Mouse (Mus musculus) embryonic facial prominence, embryonic 15.5 days (tissue): ENCODE measurements around the gene Sccpdh. TPM values are rescaled to one million over a fixed set of nuclear protein-coding genes. Genes with fewer than 3 reads are reported as not detected.
"Not testable (repeated sequence)": the region's sequence is repeated elsewhere in the genome, so short reads cannot be mapped to it uniquely, and the experiment has no call there.

ENCODE experiments used
- ATAC-seq: fragments of 200-750 bp; cut with Nextera tagmentation; 2 replicates; pipeline ENCODE4 v1.8.0; 2017; ENCODE audit warnings: low read depth, moderate TSS enrichment; ENCODE audit not compliant: insufficient number of reproducible peaks, low FRiP score, low TSS enrichment
- H3K27ac ChIP-seq: fragments of 300-500 bp; sonication (generic); replicated peaks from 2 replicates; pipeline ENCODE4 v1.5.1; 2015; ENCODE audit warnings: mild to moderate bottlenecking, inconsistent platforms
- H3K27me3 ChIP-seq: fragments of 300-500 bp; sonication (generic); 2 replicates; pipeline ENCODE4 v1.6.1; 2015; ENCODE audit warnings: inconsistent platforms
- H3K36me3 ChIP-seq: fragments of 300-500 bp; sonication (generic); 2 replicates; pipeline ENCODE4 v1.6.1; 2015; ENCODE audit warnings: mild to moderate bottlenecking, inconsistent platforms
- H3K4me1 ChIP-seq: fragments of 300-500 bp; sonication (generic); 2 replicates; pipeline ENCODE4 v1.6.1; 2015; ENCODE audit warnings: inconsistent platforms
- H3K4me2 ChIP-seq: fragments of 300-500 bp; sonication (generic); replicated peaks from 2 replicates; pipeline ENCODE4 v1.6.1; 2015; ENCODE audit warnings: mild to moderate bottlenecking, inconsistent platforms
- H3K4me3 ChIP-seq: fragments of 300-500 bp; sonication (generic); replicated peaks from 2 replicates; pipeline ENCODE4 v1.5.1; 2015; ENCODE audit warnings: mild to moderate bottlenecking, inconsistent platforms
- H3K9ac ChIP-seq: fragments of 300-500 bp; sonication (generic); 2 replicates; pipeline ENCODE4 v1.6.1; 2015; ENCODE audit warnings: inconsistent platforms
- H3K9me3 ChIP-seq: fragments of 300-500 bp; sonication (generic); replicated peaks from 2 replicates; pipeline ENCODE4 v1.6.1; 2016; ENCODE audit warnings: inconsistent platforms
- WGBS: fragments of 180-500 bp; shearing (Covaris S2); methylation state at CpG from one replicate; pipeline ENCODE4 v1.1.7; 2015; 5-methylcytosine and 5-hydroxymethylcytosine counted together
- polyA plus RNA-seq: library from polyadenylated mRNA; unstranded; fragments of >200 nt; fragmentation: Nextera tagmentation; extraction: Ambion mirVana; gene quantifications from 2 replicates; pipeline ENCODE4 v1.2.1, GENCODE M21; 2015

Gene Sccpdh
- polyA plus RNA-seq, 1 experiment from 2014 or later, result 71.9 TPM

GRCm38 (mm10) chr1:179668836-179669537, 977 bp downstream of the Sccpdh start:
- Histone ChIP-seq H3K4me3 (peak overlapping the region; percentile 78), H3K27ac (peak overlapping the region; percentile 84), H3K9ac (peak overlapping the region; percentile 74), H3K36me3 (peaks cover 5% of the 10 kb centered on the region; the same call in 1 of the 2 replicates), H3K4me1 (peaks cover 14% of the 10 kb centered on the region), H3K9me3 (no peaks in the 10 kb centered on the region), H3K27me3 (no peaks in the 10 kb centered on the region), H3K4me2 (peak overlapping the region; percentile 81)
- 14% methylated on average over 12 of the region's 12 CpGs for WGBS
- ATAC-seq, result no peak

- Histone ChIP-seq H3K27ac (no peak overlapping the region), H3K4me1 (peaks cover 8% of the 10 kb centered on the region), H3K4me3 (no peak overlapping the region), H3K4me2 (no peak overlapping the region), H3K9ac (no peak overlapping the region), H3K36me3 (peaks cover 26% of the 10 kb centered on the region; the same call in 1 of the 2 replicates), H3K9me3 (no peaks in the 10 kb centered on the region), H3K27me3 (no peaks in the 10 kb centered on the region)
- ATAC-seq, result no peak
- 87% methylated on average over 3 of the region's 3 CpGs for WGBS
Observed at GRCm38 (mm10) chr1:179674355-179674754, 6.3 kb downstream of the Sccpdh start.

GRCm38 (mm10) chr1:179677031-179677430, 9.0 kb downstream of the Sccpdh start:
- Histone ChIP-seq H3K27me3 (no peaks in the 10 kb centered on the region), H3K4me2 (no peak overlapping the region), H3K4me1 (no peaks in the 10 kb centered on the region), H3K27ac (no peak overlapping the region), H3K9me3 (no peaks in the 10 kb centered on the region), H3K9ac (no peak overlapping the region), H3K36me3 (peaks cover 40% of the 10 kb centered on the region; the same call in 1 of the 2 replicates), H3K4me3 (no peak overlapping the region)
- ATAC-seq, result no peak
- WGBS, result 91% methylated on average over 2 of the region's 2 CpGs

- WGBS, result 86% methylated on average over 4 of the region's 4 CpGs
Observed at GRCm38 (mm10) chr1:179679326-179679725, 11.3 kb downstream of the Sccpdh start.

GRCm38 (mm10) chr1:179682753-179683152, 14.7 kb downstream of the Sccpdh start:
- H3K4me1 ChIP-seq, H3K4me3 ChIP-seq, H3K27me3 ChIP-seq, H3K4me2 ChIP-seq, ATAC-seq, H3K9me3 ChIP-seq, H3K27ac ChIP-seq, H3K9ac ChIP-seq: not testable (repeated sequence)
- H3K36me3 ChIP-seq, result peaks cover 59% of the 10 kb centered on the region
- 87% methylated on average over 9 of the region's 10 CpGs for WGBS

More at GRCm38 (mm10) chr1:179679326-179679725, 11.3 kb downstream of the Sccpdh start:
- no peaks in the 10 kb centered on the region for H3K9me3 ChIP-seq
- H3K4me2 ChIP-seq, result no peak overlapping the region
- H3K36me3 ChIP-seq, result peaks cover 48% of the 10 kb centered on the region; the same call in 1 of the 2 replicates
- H3K27me3 ChIP-seq, result no peaks in the 10 kb centered on the region
- H3K4me1 ChIP-seq, result no peaks in the 10 kb centered on the region
- no peak overlapping the region for H3K4me3 ChIP-seq
- H3K27ac ChIP-seq, result no peak overlapping the region
- ATAC-seq, result no peak
- no peak overlapping the region for H3K9ac ChIP-seq

GRCm38 (mm10) chr1:179686348-179686747, 18.3 kb downstream of the Sccpdh start:
- ATAC-seq, result no peak
- Histone ChIP-seq H3K4me1 (no peaks in the 10 kb centered on the region), H3K27ac (no peak overlapping the region), H3K9ac (no peak overlapping the region), H3K9me3 (no peaks in the 10 kb centered on the region), H3K4me2 (no peak overlapping the region), H3K4me3 (no peak overlapping the region), H3K27me3 (no peaks in the 10 kb centered on the region), H3K36me3 (peaks cover 54% of the 10 kb centered on the region)
- 84% methylated on average over 6 of the region's 6 CpGs for WGBS

GRCm38 (mm10) chr1:179686781-179687180, 18.8 kb downstream of the Sccpdh start:
- WGBS, result 87% methylated on average over 5 of the region's 5 CpGs
- Histone ChIP-seq H3K36me3 (peaks cover 51% of the 10 kb centered on the region), H3K4me2 (no peak overlapping the region), H3K9me3 (no peaks in the 10 kb centered on the region), H3K9ac (no peak overlapping the region), H3K4me3 (no peak overlapping the region), H3K27me3 (no peaks in the 10 kb centered on the region), H3K27ac (no peak overlapping the region), H3K4me1 (no peaks in the 10 kb centered on the region)
- no peak for ATAC-seq

- no peaks in the 10 kb centered on the region for H3K4me1 ChIP-seq
- no peak overlapping the region for H3K27ac ChIP-seq
- H3K9me3 ChIP-seq, result no peaks in the 10 kb centered on the region
- no peak overlapping the region for H3K4me3 ChIP-seq
- H3K36me3 ChIP-seq, result peaks cover 46% of the 10 kb centered on the region
- WGBS, result 76% methylated on average over 1 of the region's 1 CpGs
- H3K9ac ChIP-seq, result no peak overlapping the region
- H3K4me2 ChIP-seq, result no peak overlapping the region
- ATAC-seq, result no peak
- no peaks in the 10 kb centered on the region for H3K27me3 ChIP-seq
Observed at GRCm38 (mm10) chr1:179687305-179687704, 19.3 kb downstream of the Sccpdh start.

- H3K9me3 ChIP-seq, result no peaks in the 10 kb centered on the region
- no peak overlapping the region for H3K9ac ChIP-seq
- no peaks in the 10 kb centered on the region for H3K4me1 ChIP-seq
- no peak overlapping the region for H3K27ac ChIP-seq
- ATAC-seq, result no peak
- no peak overlapping the region for H3K4me2 ChIP-seq
- H3K4me3 ChIP-seq, result no peak overlapping the region
- H3K36me3 ChIP-seq, result peaks cover 42% of the 10 kb centered on the region
- no peaks in the 10 kb centered on the region for H3K27me3 ChIP-seq
- WGBS, result 91% methylated on average over 3 of the region's 3 CpGs
Observed at GRCm38 (mm10) chr1:179687966-179688365, 20.0 kb downstream of the Sccpdh start.

- H3K9ac ChIP-seq, result no peak overlapping the region
- ATAC-seq, result no peak
- no peaks in the 10 kb centered on the region for H3K9me3 ChIP-seq
- peaks cover 39% of the 10 kb centered on the region for H3K36me3 ChIP-seq
- no peaks in the 10 kb centered on the region for H3K27me3 ChIP-seq
- no peaks in the 10 kb centered on the region for H3K4me1 ChIP-seq
- WGBS, result 81% methylated on average over 6 of the region's 6 CpGs
- H3K27ac ChIP-seq, result no peak overlapping the region
- no peak overlapping the region for H3K4me2 ChIP-seq
- H3K4me3 ChIP-seq, result no peak overlapping the region
Observed at GRCm38 (mm10) chr1:179688415-179688814, 20.4 kb downstream of the Sccpdh start.

GRCm38 (mm10) chr1:179688914-179689313, 20.9 kb downstream of the Sccpdh start:
- peaks cover 38% of the 10 kb centered on the region for H3K36me3 ChIP-seq
- H3K27me3 ChIP-seq, result no peaks in the 10 kb centered on the region
- no peak overlapping the region for H3K4me2 ChIP-seq
- no peak overlapping the region for H3K9ac ChIP-seq
- H3K4me1 ChIP-seq, result no peaks in the 10 kb centered on the region
- H3K27ac ChIP-seq, result no peak overlapping the region
- WGBS, result 78% methylated on average over 5 of the region's 5 CpGs
- H3K4me3 ChIP-seq, result no peak overlapping the region
- no peaks in the 10 kb centered on the region for H3K9me3 ChIP-seq
- no peak for ATAC-seq

- 74% methylated on average over 6 of the region's 6 CpGs for WGBS
- H3K27ac ChIP-seq, result no peak overlapping the region
Observed at GRCm38 (mm10) chr1:179689479-179689878, 21.5 kb downstream of the Sccpdh start.

More at GRCm38 (mm10) chr1:179689479-179689878, 21.5 kb downstream of the Sccpdh start:
- Histone ChIP-seq H3K9me3 (no peaks in the 10 kb centered on the region), H3K4me2 (no peak overlapping the region), H3K9ac (no peak overlapping the region), H3K27me3 (no peaks in the 10 kb centered on the region), H3K36me3 (peaks cover 35% of the 10 kb centered on the region), H3K4me1 (no peaks in the 10 kb centered on the region), H3K4me3 (no peak overlapping the region)
- ATAC-seq, result no peak
